Mouse (Mus musculus) induced T-regulatory cell, adult 2 months (primary cell): ENCODE data around the gene Kxd1.

Experiments used
- DNase-seq: peaks from one replicate; pipeline ENCODE4 v3.0.0-alpha.2; 2012; ENCODE audit warnings: low read depth

The Kxd1 gene

GRCm38 (mm10) chr8:70527512-70528181 is at the start of gene Kxd1, which contains the start of gene Fkbp8:
TSS of gene Kxd1 (minus strand) at chr8:70527956.
TSS of gene Fkbp8 (plus strand) at chr8:70527724.
- peak; percentile 97 for DNase-seq

GRCm38 (mm10) chr8:70577207-70577606 is 49.5 kb upstream of the Kxd1 start:
- DNase-seq: no peak

- DNase-seq: no peak
Observed at GRCm38 (mm10) chr8:70574915-70575314, 47.2 kb upstream of the Kxd1 start.

- no peak for DNase-seq
Observed at GRCm38 (mm10) chr8:70574302-70574701, 46.5 kb upstream of the Kxd1 start.

GRCm38 (mm10) chr8:70570990-70571389 is 43.2 kb upstream of the Kxd1 start:
- no peak for DNase-seq

- no peak for DNase-seq
Observed at GRCm38 (mm10) chr8:70570360-70570759, 42.6 kb upstream of the Kxd1 start.

- no peak for DNase-seq
Observed at GRCm38 (mm10) chr8:70565561-70565960, 37.8 kb upstream of the Kxd1 start.

GRCm38 (mm10) chr8:70564696-70565235 is 37.0 kb upstream of the Kxd1 start:
- DNase-seq: no peak

- DNase-seq: no peak
Observed at GRCm38 (mm10) chr8:70563763-70564387, 36.1 kb upstream of the Kxd1 start.

- DNase-seq: no peak
Observed at GRCm38 (mm10) chr8:70562802-70563201, 35.0 kb upstream of the Kxd1 start.

GRCm38 (mm10) chr8:70561809-70562535 is 34.2 kb upstream of the Kxd1 start:
- no peak for DNase-seq

GRCm38 (mm10) chr8:70561357-70561756 is 33.6 kb upstream of the Kxd1 start:
- DNase-seq: no peak

GRCm38 (mm10) chr8:70560564-70560963 is 32.8 kb upstream of the Kxd1 start:
- DNase-seq: no peak

GRCm38 (mm10) chr8:70560096-70560495 is 32.3 kb upstream of the Kxd1 start:
- no peak for DNase-seq

- DNase-seq: peak; percentile 62
Observed at GRCm38 (mm10) chr8:70558983-70559382, 31.2 kb upstream of the Kxd1 start.

GRCm38 (mm10) chr8:70558334-70558733 is 30.6 kb upstream of the Kxd1 start:
- peak; percentile 76 for DNase-seq

- DNase-seq: no peak
Observed at GRCm38 (mm10) chr8:70555079-70555747, 27.5 kb upstream of the Kxd1 start.

- DNase-seq: no peak
Observed at GRCm38 (mm10) chr8:70553740-70554139, 26.0 kb upstream of the Kxd1 start.

GRCm38 (mm10) chr8:70552836-70553235 is 25.1 kb upstream of the Kxd1 start:
- DNase-seq: no peak

GRCm38 (mm10) chr8:70551558-70552161 is 23.9 kb upstream of the Kxd1 start:
- DNase-seq: no peak

- DNase-seq: peak; percentile 86
Observed at GRCm38 (mm10) chr8:70549412-70550184, 21.8 kb upstream of the Kxd1 start.
